Mouse (Mus musculus) inflammation-experienced regulatory T-cells (primary cell): ENCODE data around the gene Ttc9b. TPM values are rescaled to one million over a fixed set of nuclear protein-coding genes. Genes with fewer than 3 reads are reported as not detected.

ENCODE experiments used
- polyA plus RNA-seq, 2 experiments: library from polyadenylated mRNA; unstranded; fragments of 100-300 nt; shearing (Covaris generic); gene quantifications; one replicate each; pipeline ENCODE4 v1.2.1; 2017

The Ttc9b gene
- polyA plus RNA-seq, result under 1 TPM in 1 of 2 experiments, not detected in 1; 0.53 TPM

GRCm38 (mm10) chr7:27653681-27654437 lies at the start of gene Ttc9b:
Gene Ttc9b, plus strand, starts transcription at chr7:27653915.

GRCm38 (mm10) chr7:27674522-27675221 lies 21.0 kb downstream of the Ttc9b start, which contains the start of gene Map3k10:
Gene Map3k10, minus strand, starts transcription at chr7:27674598.

GRCm38 (mm10) chr7:27688815-27689612 lies 35.3 kb downstream of the Ttc9b start, which contains the start of gene Zfp607b:
Gene Zfp607b, plus strand, starts transcription at chr7:27689340.

Other genes starting within 250 kb of the Ttc9b start
- 1 to 10 TPM in 1 of 2 experiments, under 1 TPM in 1; 0.43 to 1.0 TPM for gene Sptbn4, start 206.2 kb upstream of the Ttc9b start, polyA plus RNA-seq
- 10 to 100 TPM; 11.2 to 19.1 TPM for gene Blvrb, start 205.9 kb upstream of the Ttc9b start, polyA plus RNA-seq
- gene Sertad3, start 180.1 kb upstream of the Ttc9b start, polyA plus RNA-seq, result 10 to 100 TPM; 40.0 to 41.1 TPM
- gene Sertad1, start 167.0 kb upstream of the Ttc9b start, polyA plus RNA-seq, result 10 to 100 TPM; 52.4 to 79.0 TPM
- 1 to 10 TPM in 1 of 2 experiments, under 1 TPM in 1; 0.34 to 2.8 TPM for gene Prx, start 154.6 kb upstream of the Ttc9b start, polyA plus RNA-seq
- gene Hipk4, start 130.6 kb upstream of the Ttc9b start, polyA plus RNA-seq, result under 1 TPM; 0.28 to 0.34 TPM
- 100 to 1,000 TPM; 159 to 211 TPM for gene Pld3, start 100.7 kb upstream of the Ttc9b start, polyA plus RNA-seq
- gene 2310022A10Rik, start 100.7 kb upstream of the Ttc9b start, polyA plus RNA-seq, result 10 to 100 TPM; 20.4 to 28.8 TPM
- gene Akt2, start 62.4 kb upstream of the Ttc9b start, polyA plus RNA-seq, result 10 to 100 TPM; 74.8 to 82.4 TPM
- 10 to 100 TPM; 15.6 to 22.0 TPM for gene Map3k10, start 20.7 kb downstream of the Ttc9b start, polyA plus RNA-seq
- gene Zfp607b, start 35.4 kb downstream of the Ttc9b start, polyA plus RNA-seq, result 1 to 10 TPM; 4.7 to 6.7 TPM
- 10 to 100 TPM; 13.8 to 22.1 TPM for gene Zfp60, start 77.5 kb downstream of the Ttc9b start, polyA plus RNA-seq
- 1 to 10 TPM; 2.4 to 5.6 TPM for gene Zfp626, start 153.3 kb downstream of the Ttc9b start, polyA plus RNA-seq
- 1 to 10 TPM; 7.5 to 9.3 TPM for gene Zfp59, start 184.7 kb downstream of the Ttc9b start, polyA plus RNA-seq
- 10 to 100 TPM; 10.3 to 11.6 TPM for gene Zfp607a, start 203.6 kb downstream of the Ttc9b start, polyA plus RNA-seq